Mouse (Mus musculus) forebrain, embryonic 10.5 days (tissue): ENCODE data around the gene Ntn1. TPM values are rescaled to one million over a fixed set of nuclear protein-coding genes. Genes with fewer than 3 reads are reported as not detected.

Experiments
- DNase-seq: peaks from one replicate; pipeline ENCODE4 v3.0.0-alpha.2; 2017; ENCODE audit warnings: low spot score; ENCODE audit errors: extremely low spot score
- H3K27ac ChIP-seq: fragments of 300-500 bp; sonication (generic); 2 replicates; pipeline ENCODE4 v1.5.1; 2016; ENCODE audit warnings: mild to moderate bottlenecking
- H3K27me3 ChIP-seq: fragments of 300-500 bp; sonication (generic); 2 replicates; pipeline ENCODE4 v1.6.1; 2016; ENCODE audit warnings: mild to moderate bottlenecking; ENCODE audit not compliant: poor library complexity, severe bottlenecking
- H3K36me3 ChIP-seq: fragments of 300-500 bp; sonication (generic); replicated peaks from 2 replicates; pipeline ENCODE4 v1.6.1; 2016; ENCODE audit warnings: mild to moderate bottlenecking, moderate library complexity
- H3K4me1 ChIP-seq: fragments of 300-500 bp; sonication (generic); 2 replicates; pipeline ENCODE4 v1.6.1; 2016
- H3K4me3 ChIP-seq: fragments of 300-500 bp; sonication (generic); 2 replicates; pipeline ENCODE4 v1.5.1; 2016; ENCODE audit warnings: mild to moderate bottlenecking, moderate library complexity
- H3K9me3 ChIP-seq: fragments of 300-500 bp; sonication (generic); 2 replicates; pipeline ENCODE4 v1.6.1; 2016; ENCODE audit warnings: mild to moderate bottlenecking, moderate library complexity
- WGBS: fragments of 180-500 bp; shearing (Covaris S2); methylation state at CpG from one replicate; pipeline ENCODE4 v1.1.7; 2016; 5-methylcytosine and 5-hydroxymethylcytosine counted together
- polyA plus RNA-seq: library from polyadenylated mRNA; unstranded; fragments of >200 nt; fragmentation: Nextera tagmentation; extraction: Ambion mirVana; gene quantifications from 2 replicates; pipeline ENCODE4 v1.2.1, GENCODE M21; 2016

Gene Ntn1
- polyA plus RNA-seq, 1 experiment from 2014 or later, result 6.2 TPM

DNA sequence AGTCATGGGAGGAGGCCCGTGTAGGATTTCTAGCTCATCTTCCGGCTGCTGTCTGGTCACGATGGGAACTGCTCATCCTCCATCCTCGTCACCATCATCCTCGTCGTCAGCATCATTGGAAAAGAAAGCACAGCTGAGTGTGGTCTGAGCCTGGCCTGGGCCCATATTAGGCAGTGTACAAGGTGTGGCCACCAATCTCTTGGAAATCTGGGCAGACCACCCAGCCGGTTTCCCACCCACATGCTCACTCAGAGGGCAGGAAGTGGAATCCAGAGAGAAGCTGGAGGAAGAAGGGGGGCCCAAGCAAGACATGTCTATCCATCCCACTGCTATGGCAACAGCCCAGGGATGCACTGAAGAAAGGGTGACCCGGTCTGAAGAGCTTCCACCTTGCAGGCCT is 94.6 kb downstream of the Ntn1 start:
- DNase-seq, result no peak

DNA sequence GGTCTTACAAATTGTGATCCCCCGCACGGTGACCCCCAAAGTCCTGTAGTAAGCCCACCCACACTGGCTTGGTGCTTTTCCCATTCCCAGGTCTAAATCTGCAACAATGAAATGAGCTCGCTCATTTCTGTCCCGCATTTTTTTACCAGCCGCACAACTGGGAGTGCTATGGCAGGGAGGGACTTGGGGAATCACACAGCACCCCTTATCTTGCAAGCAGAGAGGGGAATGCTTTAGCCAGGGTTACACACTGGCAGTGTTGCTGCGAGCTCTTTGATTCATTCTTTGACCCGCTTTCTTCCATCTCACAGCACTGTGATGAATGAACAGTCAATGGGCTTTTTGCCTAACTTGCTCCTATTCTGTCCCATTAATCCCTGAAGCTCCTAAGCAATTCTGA is 98.3 kb downstream of the Ntn1 start:
- 71% methylated on average over 7 of the region's 7 CpGs for WGBS
- no peaks in the 10 kb centered on the region; the same call in 1 of the 2 replicates for H3K9me3 ChIP-seq
- DNase-seq, result no peak
- no peak overlapping the region for H3K4me3 ChIP-seq
- no peak overlapping the region for H3K27ac ChIP-seq
- peaks cover 46% of the 10 kb centered on the region for H3K27me3 ChIP-seq
- H3K4me1 ChIP-seq, result peaks cover 22% of the 10 kb centered on the region
- no peaks in the 10 kb centered on the region for H3K36me3 ChIP-seq

More for the DNA sequence above, 94.6 kb downstream of the Ntn1 start:
- Histone ChIP-seq H3K9me3 (no peaks in the 10 kb centered on the region; the same call in 1 of the 2 replicates), H3K4me3 (no peak overlapping the region), H3K4me1 (peaks cover 34% of the 10 kb centered on the region), H3K27me3 (peaks cover 30% of the 10 kb centered on the region; the same call in 1 of the 2 replicates), H3K27ac (no peak overlapping the region), H3K36me3 (no peaks in the 10 kb centered on the region)
- WGBS, result 87% methylated on average over 8 of the region's 8 CpGs

DNA sequence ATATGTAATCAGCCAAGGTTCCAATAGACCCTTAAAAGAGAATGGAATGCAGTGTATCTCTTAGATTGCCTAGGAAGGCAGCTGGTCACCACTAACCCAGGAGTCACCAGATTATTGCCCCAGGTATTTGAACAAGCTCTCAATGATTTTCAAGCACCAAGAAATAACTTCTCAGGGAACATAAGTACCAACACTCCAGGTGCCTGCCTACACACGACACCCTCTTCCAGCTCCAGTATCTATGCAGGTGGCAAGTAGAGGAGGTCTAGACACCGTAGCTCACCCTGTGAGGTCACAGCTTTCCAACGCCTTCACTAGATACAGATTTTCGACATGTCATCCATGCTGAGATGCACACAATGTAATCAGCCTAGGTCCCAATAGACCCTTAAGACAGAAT is 99.0 kb downstream of the Ntn1 start:
- Histone ChIP-seq H3K27me3 (peaks cover 42% of the 10 kb centered on the region), H3K36me3 (no peaks in the 10 kb centered on the region), H3K4me1 (peaks cover 21% of the 10 kb centered on the region), H3K9me3 (no peaks in the 10 kb centered on the region; the same call in 1 of the 2 replicates), H3K4me3 (no peak overlapping the region), H3K27ac (no peak overlapping the region)
- DNase-seq, result no peak
- 94% methylated on average over 4 of the region's 4 CpGs for WGBS

DNA sequence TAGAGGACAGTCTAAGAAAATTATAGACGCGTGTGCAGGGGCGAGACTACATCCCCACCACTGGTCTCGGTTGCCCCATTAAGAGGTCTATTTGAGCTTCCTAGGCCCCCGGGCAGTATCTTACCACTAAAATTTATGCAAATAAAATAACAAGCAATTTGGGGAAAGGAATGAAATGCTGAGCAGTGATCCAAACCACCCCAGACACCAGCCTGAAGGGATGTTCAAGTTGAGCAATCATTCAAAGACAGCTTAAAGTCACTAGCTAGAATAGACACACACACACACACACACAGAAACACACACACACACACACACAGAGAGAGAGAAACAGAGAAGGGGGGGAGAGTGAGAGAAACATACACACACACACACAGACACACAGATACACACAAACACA is 105.1 kb downstream of the Ntn1 start:
- Histone ChIP-seq H3K27me3 (peaks cover 24% of the 10 kb centered on the region), H3K36me3 (no peaks in the 10 kb centered on the region), H3K9me3 (no peaks in the 10 kb centered on the region), H3K4me1 (peaks cover 8% of the 10 kb centered on the region), H3K27ac (no peak overlapping the region), H3K4me3 (no peak overlapping the region)
- 88% methylated on average over 5 of the region's 5 CpGs for WGBS
- DNase-seq, result no peak

DNA sequence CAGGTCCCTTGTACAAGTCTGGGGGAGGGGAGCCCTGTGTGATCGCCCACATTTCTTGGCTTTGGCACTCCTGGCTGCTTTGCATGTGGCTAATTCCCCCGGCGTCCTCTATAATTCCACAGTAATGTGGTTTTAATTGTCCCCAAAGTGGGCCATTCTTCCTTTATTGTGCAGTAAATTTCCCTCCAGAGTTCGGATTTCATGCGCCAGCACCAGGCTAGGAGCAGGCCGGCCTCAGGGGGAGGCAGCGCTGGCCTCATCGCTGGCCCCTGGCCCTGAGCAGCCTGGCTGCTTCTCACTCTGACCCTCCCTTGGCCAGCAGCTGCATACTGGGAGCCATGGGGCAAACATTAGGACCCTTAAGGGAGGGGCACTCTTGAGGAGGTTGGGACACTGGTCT is 110.0 kb downstream of the Ntn1 start:
- Histone ChIP-seq H3K4me1 (peaks cover 33% of the 10 kb centered on the region), H3K27ac (no peak overlapping the region), H3K9me3 (no peaks in the 10 kb centered on the region), H3K4me3 (no peak overlapping the region), H3K36me3 (no peaks in the 10 kb centered on the region), H3K27me3 (peaks cover 37% of the 10 kb centered on the region)
- no peak for DNase-seq
- 44% methylated on average over 8 of the region's 8 CpGs for WGBS

DNA sequence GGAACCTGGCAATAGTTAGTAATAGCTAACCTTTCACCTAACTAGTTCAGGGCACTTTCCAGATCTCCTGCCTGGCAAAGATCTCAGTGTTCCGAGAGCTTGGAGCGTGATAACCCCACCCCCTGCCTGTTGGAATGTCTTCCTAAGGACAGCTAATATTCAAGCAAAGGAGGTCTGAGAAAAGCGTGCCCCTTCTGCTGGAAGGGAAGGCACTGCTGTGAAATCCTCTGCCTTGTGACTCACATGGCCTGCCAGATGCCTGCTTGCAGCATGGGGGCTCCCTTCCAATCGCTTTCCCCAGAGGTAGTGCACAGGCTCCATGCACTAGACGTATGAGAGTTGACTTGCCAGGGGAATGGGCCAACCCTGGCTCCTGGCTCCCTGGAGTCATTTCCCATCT is 113.3 kb downstream of the Ntn1 start:
- 0 out of 2 replicates have a peak overlapping the region, but pooled peaks have one; percentile 40 for H3K27ac ChIP-seq
- no peaks in the 10 kb centered on the region for H3K9me3 ChIP-seq
- no peak for DNase-seq
- H3K36me3 ChIP-seq, result no peaks in the 10 kb centered on the region
- no peak overlapping the region for H3K4me3 ChIP-seq
- WGBS, result 76% methylated on average over 5 of the region's 5 CpGs
- H3K27me3 ChIP-seq, result peaks cover 56% of the 10 kb centered on the region
- H3K4me1 ChIP-seq, result peaks cover 43% of the 10 kb centered on the region

DNA sequence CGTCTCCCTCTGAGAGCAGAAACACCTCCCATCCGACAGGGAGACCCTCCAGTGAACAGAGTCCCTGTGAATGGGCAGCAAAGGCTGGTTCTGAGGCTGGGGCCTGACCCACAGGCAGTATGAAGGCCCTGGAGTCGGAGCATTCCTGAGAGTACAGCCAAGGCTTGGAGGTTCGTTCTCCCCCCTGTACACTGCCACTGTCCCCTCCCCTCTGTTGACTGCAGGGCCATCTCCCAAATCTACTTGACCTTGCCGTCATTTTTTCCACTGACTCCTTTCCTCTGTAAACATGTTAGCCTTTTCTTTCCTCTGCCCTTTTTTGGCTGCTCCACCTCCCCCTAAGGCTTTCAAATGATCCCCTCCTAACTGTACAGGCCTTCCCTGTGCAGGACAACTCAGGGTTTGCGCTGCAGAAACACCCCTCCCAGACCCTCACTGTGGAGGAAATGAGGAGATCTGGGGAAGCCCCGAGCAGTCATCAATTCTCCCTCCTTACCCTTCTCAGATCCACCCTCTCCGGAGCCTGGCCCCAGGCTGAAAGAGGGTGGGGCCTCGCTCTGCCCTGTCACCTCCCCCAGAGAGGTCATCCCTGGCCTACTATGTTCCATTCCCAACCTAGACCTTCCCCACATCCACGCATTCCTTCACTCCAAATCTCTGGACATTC is 114.3 kb downstream of the Ntn1 start:
- H3K27me3 ChIP-seq, result peaks cover 48% of the 10 kb centered on the region
- H3K36me3 ChIP-seq, result no peaks in the 10 kb centered on the region
- H3K27ac ChIP-seq, result peak overlapping the region; percentile 76
- H3K9me3 ChIP-seq, result no peaks in the 10 kb centered on the region
- peaks cover 44% of the 10 kb centered on the region for H3K4me1 ChIP-seq
- 48% methylated on average over 10 of the region's 10 CpGs for WGBS
- no peak for DNase-seq
- H3K4me3 ChIP-seq, result no peak overlapping the region

DNA sequence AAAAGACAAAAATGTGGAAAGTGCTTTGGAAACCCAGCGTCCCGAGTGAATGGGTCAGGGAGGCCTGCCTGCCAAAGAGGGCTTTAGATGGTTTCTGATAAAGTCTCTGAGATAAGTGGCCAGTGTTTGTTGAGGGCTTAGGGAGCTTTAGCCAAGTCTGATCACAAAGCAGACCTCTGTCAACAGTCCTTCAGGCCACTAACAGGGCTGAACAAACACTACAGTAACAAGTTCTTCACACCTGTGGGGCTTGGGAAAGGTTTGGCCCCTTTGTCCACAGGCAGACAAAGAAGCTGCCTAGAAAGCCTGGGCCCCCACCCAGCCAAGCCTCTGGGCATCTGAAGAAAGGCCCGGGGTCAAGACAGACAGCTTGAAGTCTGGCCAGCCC is 114.9 kb downstream of the Ntn1 start:
- Histone ChIP-seq H3K4me3 (no peak overlapping the region), H3K27me3 (peaks cover 48% of the 10 kb centered on the region), H3K4me1 (peaks cover 44% of the 10 kb centered on the region), H3K9me3 (no peaks in the 10 kb centered on the region), H3K36me3 (no peaks in the 10 kb centered on the region), H3K27ac (peak overlapping the region; percentile 76)
- no peak for DNase-seq
- WGBS, result 11% methylated on average over 3 of the region's 3 CpGs

DNA sequence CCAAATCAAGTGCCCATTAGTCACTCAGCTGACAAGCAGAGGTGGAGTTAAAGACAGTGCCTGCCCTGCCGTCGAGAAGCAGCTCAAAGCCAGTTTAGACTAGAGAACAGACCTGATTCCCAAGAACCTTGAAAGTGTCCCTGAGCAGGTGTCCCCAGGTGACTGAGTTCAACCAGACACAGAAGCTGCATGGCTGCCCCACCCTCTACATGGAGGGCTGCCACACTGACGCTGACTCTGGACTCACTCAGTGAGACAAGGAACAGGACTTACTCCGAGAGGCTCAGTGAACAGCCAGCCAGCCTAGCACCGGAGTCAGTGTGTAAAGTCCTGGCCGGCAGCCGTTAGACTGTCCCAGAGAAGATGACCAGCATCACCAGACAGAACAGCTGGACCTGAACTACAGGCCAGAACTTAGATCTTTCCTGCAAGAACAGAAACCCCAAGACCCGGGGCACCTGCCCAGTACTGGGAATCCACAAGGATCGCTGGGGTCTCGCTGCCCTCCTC is 120.6 kb downstream of the Ntn1 start:
- Histone ChIP-seq H3K36me3 (peaks cover 6% of the 10 kb centered on the region; the same call in 1 of the 2 replicates), H3K4me3 (no peak overlapping the region), H3K9me3 (no peaks in the 10 kb centered on the region), H3K27ac (peak overlapping the region; percentile 59), H3K27me3 (peaks cover 60% of the 10 kb centered on the region), H3K4me1 (peaks cover 52% of the 10 kb centered on the region)
- no peak for DNase-seq
- WGBS, result 83% methylated on average over 10 of the region's 10 CpGs

DNA sequence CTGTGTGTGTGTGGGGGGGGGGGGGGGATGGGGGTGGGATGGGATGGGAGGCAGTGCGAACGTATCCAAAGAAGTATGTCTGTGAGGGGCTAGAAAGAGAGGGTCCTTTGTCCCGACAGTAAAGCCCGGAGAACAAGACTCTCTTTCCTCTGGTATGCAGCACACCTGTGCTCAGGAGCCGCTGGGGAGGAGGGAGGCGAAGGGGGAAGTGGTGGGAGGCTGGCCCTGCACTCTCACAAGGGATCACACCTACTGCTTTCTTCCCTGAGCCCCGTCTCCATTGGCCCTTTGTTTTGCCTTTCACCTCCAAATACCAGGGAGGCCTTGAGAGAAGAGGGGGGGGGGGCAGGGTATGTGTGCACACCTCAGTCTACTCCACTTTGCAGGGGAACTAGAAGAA is 123.7 kb downstream of the Ntn1 start:
- peaks cover 6% of the 10 kb centered on the region; the same call in 1 of the 2 replicates for H3K36me3 ChIP-seq
- WGBS, result 39% methylated on average over 7 of the region's 7 CpGs
- peaks cover 67% of the 10 kb centered on the region for H3K27me3 ChIP-seq
- no peak overlapping the region for H3K4me3 ChIP-seq
- no peaks in the 10 kb centered on the region for H3K9me3 ChIP-seq
- H3K27ac ChIP-seq, result peak overlapping the region; percentile 17; the same call in 1 of the 2 replicates
- DNase-seq, result no peak
- H3K4me1 ChIP-seq, result peaks cover 71% of the 10 kb centered on the region

DNA sequence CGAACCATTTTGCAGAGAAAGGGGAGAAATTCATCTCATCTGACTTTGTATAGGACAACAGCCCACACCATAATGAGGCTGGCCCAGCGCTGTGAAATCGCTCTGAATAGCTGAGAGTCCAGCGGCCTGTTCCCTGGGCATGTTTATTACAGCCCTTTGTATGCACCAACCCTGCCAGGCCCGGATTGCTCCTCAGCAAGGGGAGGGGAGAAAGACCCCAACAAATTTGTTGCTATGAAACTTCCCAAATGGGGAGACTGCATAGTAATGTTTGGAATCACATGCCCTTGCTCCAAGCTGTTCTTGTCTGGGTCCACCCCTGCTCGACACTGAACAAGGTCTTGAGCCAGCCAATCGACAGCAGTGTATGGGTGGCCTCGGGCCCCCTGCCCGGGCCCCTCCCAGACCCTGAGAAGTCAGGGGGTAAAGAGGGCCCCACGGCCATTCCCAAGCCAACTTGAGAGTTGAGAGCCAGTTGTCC is 126.3 kb downstream of the Ntn1 start:
- Histone ChIP-seq H3K4me1 (peaks cover 70% of the 10 kb centered on the region), H3K4me3 (no peak overlapping the region), H3K27ac (peak overlapping the region; percentile 80), H3K9me3 (no peaks in the 10 kb centered on the region), H3K36me3 (peaks cover 6% of the 10 kb centered on the region; the same call in 1 of the 2 replicates), H3K27me3 (peaks cover 83% of the 10 kb centered on the region)
- peak; percentile 60 for DNase-seq
- WGBS, result 32% methylated on average over 10 of the region's 10 CpGs

DNA sequence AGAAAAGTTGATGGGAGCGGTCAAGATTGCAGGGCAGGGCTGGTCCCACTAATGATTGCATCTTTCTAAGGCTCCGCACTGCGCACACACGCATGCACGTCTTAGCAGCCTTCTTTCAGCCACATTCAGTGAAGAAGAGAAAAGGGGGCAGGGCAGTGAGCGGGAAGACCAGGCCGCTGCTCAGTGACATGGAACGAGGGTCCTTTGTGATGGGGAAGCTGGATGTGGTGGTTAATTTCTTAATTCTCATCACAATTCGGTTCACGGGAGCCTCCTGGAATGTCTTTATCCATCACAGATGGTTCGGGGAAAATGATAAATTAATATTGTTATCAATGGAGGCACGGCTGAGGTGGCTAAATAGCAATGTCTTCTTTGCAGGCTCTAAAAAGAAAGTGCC is 126.8 kb downstream of the Ntn1 start:
- H3K36me3 ChIP-seq, result peaks cover 6% of the 10 kb centered on the region; the same call in 1 of the 2 replicates
- peaks cover 65% of the 10 kb centered on the region for H3K4me1 ChIP-seq
- peaks cover 82% of the 10 kb centered on the region for H3K27me3 ChIP-seq
- H3K27ac ChIP-seq, result peak overlapping the region; percentile 80
- no peaks in the 10 kb centered on the region for H3K9me3 ChIP-seq
- DNase-seq, result peak; percentile 57
- no peak overlapping the region for H3K4me3 ChIP-seq
- 34% methylated on average over 12 of the region's 12 CpGs for WGBS

DNA sequence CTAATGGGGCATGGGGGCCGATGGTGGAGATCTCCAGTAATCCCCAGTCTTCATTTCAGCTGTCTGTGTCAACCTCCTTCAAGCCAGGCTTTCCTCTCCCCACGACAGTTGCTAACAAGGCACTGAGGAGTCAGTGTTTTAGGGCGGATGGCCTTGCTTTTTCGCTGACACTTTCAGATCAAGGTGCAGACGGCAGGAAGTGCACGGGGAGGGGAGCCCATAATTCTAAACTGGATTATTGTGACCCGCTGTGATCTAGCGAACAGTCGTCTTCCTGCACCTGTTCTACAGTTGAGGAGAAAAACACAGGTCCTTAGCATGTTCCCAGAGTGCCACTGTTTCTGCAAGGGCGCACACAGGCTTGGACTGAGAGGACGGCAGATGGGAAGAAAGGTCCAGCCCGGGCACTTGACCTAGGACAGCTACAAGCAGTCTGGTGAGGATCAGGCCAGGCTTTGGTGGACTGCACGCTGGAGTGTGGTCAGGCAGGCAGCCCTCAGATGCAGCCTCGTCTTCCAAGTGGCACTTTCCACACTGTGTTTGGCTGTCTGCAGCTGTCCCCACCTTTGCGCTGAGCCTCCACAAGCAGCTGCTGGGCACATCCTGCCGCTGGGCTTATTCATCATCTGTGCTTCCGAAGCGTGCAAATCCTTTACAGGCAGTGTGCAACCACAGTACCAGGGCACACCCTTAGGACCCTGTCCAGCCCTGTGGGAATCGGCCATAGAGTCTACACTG is 129.7 kb downstream of the Ntn1 start:
- peaks cover 47% of the 10 kb centered on the region for H3K4me1 ChIP-seq
- H3K27ac ChIP-seq, result peak overlapping the region; percentile 17; the same call in 1 of the 2 replicates
- WGBS, result 80% methylated on average over 19 of the region's 19 CpGs
- H3K36me3 ChIP-seq, result peaks cover 1% of the 10 kb centered on the region; the same call in 1 of the 2 replicates
- DNase-seq, result no peak
- no peak overlapping the region for H3K4me3 ChIP-seq
- no peaks in the 10 kb centered on the region for H3K9me3 ChIP-seq
- peaks cover 52% of the 10 kb centered on the region for H3K27me3 ChIP-seq
